Mouse (Mus musculus): Measurements from ENCODE around the gene Cenpb. TPM values are rescaled to one million over a fixed set of nuclear protein-coding genes. Genes with fewer than 3 reads are reported as not detected.
"Not testable (repeated sequence)": the region's sequence is repeated elsewhere in the genome, so short reads cannot be mapped to it uniquely, and the experiment has no call there.

The Cenpb gene
- 1 to 10 TPM; 2.1 to 2.5 TPM for polyA plus RNA-seq (2017; shearing (Covaris generic))

DNA sequence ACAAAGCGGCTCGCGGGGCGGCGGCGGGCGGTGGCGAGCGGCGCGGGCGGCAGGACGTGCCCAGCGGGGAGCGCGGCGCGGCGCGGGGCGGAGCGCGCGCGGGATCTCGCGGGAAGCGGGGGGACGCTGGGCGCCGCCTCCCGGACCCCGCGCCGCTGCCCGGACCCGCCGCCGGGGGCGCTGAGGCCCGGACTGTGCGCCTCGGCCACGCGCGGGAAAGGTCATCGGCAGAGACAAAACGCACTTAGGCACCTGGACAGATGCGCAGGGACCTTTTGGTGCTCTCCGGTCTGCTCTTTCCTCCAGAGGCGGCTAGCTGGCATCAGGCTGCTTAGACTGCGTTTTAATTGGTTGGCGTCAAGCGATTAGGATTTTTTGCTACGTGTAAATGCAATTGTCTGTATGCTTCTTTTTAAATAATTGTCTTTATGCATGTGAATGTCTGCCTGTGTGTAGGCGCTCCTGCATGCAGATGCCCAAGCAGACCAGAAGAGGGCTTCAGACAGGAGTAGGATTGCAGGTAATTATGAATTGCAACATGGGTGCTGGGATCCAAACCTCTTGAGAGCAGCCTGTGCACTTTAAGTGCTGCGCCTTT, at the start of gene Cenpb:
Gene Cenpb (minus strand): TSS at position 78 of the 598 bp plus-strand sequence.
- ATAC-seq = peak; percentile 81

DNA sequence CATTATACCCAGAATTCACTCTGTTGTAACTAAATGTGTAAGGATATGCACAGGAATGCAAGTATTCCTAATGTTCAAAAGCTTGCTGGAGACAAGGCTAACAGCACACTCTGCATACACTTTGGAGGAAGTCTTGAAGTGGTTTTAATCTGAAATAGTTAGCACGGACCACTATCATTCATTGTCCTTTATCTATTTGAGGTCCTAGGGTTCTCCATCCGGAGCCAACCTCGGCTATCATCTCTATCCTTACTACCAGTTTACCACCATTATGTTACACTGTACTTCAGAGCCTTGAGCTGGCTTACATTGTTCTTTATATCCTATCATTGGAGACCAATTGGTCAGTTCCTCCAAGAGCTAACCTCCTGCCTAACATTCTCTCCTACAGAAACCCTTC, 47.4 kb upstream of the Cenpb start:
- ATAC-seq = no peak

DNA sequence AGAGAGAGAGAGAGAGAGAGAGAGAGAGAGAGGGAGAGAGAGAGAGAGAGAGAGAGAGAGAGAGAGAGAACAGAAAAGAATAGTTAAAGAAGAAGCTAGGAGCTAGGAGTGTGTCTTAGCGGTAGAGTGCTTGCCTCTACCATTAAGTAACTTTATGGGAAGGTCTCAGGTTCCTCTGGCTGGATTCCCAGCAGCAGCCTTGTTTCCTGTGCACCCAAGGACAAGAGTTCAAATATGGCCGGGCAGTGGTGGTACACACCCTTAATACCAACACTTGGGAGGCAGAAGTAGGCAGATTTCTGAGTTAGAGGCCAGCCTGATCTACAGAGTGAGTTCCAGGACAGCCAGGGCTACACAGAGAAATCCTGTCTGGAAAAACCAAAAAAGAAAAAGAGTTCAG, 46.8 kb upstream of the Cenpb start:
- ATAC-seq = not testable (repeated sequence)

DNA sequence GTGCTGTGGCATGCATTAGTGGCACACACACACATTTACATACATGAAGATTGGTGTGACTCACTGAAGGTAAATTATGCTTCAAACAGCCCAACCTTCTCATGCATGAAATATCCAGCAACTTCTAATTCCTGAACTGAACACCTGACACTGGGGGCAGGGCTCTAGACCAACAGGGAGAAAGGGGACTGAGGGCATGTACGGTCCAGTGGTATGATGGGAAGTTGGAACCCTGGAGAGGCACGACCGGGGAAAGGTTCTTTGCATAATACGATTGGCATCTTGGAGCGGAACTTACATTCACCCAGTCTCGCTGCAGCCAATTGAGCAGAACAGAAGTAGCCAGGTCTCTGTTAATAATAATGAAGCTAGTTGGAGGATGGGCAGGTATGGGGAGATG, 45.3 kb upstream of the Cenpb start:
- no peak for ATAC-seq

DNA sequence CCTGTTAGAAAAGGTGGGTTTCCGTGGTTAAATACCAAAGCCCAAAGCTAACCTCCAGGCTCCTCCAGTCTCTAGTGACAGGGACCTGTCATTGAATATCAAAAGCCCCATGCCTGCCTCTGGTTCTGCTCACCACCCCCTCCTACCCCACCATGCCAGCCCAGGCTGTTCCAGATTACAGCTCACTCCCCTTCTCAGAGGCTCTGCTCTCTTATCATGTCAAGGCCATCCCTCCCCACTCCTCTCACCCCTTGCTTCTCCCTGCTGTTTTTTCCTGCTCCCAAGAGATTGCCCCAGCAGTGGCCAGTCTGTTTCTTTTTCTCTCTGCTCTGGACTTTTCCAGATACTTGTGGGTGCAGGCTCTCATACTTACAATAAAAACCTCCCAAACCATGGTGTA, 43.7 kb upstream of the Cenpb start:
- no peak for ATAC-seq

DNA sequence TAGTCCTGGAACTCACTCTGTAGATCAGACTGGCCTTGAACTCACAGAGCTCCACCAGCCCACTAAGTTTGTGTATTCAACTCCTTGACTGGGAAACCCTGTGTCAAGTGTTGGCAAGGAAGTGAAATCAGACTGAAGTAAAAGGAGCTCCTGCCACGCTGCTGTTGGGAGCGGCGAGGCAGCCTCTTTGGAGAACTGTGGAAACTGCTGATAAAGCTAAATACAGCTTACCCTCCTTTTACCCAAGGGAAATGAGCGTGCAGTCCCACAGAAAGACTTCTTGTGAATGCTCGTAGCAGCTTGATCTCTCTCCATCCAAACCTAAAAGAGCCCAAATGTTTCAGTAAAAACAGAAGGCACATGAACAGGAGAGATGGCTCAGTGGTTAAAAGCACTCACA, 42.7 kb upstream of the Cenpb start:
- no peak for ATAC-seq

DNA sequence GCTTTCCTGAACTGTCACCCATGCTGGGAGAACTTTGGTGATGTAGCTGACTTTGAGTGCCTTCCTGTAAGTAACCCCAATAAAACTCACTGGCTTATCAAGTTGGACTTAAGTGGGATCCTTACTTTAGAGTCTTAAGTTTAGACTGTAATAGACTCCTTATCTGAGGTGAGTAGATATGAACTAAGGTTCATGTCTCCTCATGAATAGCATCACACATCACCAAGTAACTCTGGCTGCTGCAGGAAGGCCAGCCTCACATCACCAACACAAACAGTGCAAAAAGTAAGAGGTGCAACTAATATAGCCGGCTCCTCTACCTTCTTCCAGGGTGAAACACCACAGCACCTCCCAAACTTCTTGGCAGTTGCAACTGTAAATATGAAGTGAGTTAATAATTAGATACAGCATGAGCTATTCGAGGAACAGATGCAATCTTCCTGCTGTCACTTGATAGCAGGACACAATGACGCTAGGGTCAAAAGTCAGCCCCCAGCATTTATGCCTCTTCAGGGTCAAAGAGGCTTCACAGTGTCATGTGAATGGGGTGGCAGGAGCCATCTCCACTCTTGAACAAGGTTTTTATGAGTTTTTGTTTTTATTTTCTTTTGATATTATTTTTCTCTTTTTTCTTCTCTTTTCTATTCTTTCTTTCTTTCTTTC, 42.1 kb upstream of the Cenpb start:
- no peak for ATAC-seq

DNA sequence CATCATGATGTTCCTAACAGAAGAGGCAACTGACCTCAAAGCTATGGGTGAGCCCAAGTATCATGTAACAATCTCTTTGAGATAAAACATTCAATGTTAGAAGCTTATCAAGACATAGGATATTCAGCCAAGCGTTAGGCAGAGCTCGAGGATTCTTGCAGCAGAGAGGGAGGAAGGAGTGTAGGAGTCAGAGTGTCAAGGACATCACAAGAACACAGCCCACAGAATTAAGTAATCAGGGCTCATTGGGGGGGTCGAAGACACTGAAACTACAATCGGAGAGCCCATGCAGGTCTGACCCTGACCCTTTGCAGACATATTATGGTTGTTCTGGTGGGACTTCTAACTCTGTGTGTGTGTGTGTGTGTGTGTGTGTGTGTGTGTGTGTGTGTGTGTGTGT, 40.2 kb upstream of the Cenpb start:
- no peak for ATAC-seq

DNA sequence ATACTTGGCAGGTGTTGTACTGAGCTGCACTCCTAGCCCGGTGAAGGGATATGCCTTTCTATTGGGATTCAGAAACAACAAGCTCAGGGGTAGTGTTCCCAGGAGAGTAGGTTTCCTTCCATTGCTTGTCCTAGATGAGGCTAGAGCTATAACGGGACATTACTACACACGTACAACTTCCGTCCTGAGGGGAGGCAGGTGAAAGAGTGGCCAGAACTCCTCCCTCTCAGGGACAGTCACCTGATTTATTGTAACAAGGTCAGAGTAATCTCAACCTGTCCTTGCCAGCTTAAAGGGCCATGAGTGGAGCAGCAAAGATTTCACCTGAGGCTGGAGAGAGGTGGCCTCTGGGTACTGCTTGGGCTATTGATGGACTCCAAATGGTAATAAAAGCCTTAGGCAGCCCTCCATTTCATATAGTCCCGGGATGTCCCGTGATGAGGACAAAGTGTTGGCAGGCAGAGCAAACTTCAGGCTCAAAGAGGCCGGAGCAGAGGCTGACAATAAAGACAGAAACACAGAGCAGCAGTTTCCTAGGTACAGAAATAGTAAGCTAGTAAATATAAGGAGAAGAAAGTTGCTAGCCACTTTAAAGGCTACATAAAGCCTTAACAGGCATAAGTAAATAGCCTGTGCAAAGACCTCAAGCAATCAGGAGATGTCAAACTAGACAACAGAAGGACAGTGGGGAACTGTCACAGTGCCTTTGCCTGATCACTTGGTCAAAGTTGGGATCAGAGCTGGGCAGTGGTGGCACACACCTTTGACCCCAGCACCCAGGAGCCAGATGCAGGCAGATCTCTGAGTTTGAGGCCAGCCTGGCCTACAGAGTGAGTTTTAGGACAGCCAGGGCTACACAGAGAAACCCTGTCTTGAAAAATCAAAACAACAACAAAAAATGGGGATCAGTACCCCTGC, 36.3 kb upstream of the Cenpb start:
- no peak for ATAC-seq

DNA sequence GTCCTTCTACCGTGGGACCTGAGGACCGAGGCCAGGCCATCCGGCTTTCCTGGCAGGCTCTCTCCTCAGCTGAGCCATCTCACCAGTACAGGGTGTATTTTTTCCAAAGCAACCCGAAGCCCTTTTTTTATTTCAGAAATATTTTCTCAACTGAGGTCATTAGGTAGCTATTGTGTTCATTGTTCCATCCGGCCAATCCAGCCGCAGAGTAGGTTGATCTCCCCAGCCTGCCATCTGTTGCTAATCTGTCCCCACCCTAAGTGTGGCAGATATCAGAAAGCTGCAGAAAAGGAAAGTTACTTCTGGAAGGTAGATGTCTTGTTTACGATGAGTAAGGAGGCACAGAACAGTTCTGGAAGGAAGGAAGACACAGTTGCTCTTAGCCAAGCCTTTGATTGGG, 33.9 kb upstream of the Cenpb start:
- no peak for ATAC-seq

DNA sequence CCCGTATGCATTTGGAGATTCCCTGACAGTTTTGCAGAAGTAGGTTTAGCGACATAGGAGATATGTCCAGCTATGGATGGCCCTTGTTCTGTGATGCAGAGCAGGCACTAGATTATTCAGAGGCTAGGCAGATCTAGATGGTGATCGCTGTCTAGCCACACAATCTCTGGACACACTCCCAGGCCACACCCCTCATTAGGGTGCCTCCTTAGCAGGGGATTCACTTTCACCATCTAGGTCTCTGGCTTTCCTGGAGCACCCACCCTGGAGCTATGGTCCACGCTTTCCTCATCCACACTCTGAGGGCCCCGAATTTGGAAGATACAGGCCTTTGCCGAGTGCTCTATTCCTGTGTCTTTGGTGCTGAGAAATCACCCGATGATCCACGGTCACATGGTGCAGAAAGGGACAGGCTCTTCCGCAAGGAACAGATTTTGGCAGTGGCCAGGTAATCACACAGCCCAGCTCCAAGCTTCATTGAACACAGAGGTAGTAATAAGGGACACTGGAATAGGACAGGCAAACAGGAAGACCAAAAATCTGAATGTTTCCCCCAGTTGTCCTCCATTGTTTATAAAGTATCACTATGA, 31.3 kb upstream of the Cenpb start:
- ATAC-seq = no peak

DNA sequence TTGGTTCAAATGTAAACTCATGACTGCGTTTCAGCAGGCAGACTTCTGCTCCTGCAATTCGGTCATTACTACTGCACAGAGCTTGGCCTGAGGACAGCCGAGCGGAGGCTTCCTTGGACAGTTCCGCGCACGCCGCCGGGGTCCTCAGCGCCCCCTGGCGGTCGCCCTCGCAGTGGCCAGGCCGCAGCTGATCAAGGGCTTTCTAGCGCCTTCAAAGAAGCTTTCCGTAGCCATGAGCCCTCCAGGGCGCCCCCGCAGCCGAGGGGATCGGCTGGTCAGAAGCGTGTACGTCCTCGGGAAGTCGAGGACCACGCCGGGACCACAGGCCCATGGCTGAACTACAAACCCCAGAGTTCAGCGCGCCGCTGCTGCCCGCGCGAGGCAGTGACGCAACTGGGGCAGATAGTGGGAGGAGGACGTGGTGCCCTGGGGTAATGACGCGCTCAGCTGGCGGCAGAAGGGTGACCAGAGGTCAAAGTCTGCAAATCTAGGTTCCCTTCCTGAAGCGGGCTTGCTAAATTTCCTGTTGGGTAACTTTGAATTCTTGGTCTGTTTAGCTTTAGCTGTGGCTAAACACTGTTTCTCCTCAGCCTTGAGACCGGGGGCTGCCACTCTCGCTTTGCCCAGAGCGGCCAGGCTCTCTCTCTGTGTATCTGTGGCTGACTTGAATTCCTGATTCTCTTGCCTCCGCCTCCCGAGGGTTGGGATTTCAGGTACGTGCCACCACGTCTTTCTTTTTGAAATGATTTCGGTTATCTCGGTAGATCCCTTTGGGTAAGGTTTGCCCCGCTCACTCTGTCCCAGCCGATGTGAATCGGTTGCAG, 30.3 kb upstream of the Cenpb start:
- ATAC-seq = peak; percentile 98

DNA sequence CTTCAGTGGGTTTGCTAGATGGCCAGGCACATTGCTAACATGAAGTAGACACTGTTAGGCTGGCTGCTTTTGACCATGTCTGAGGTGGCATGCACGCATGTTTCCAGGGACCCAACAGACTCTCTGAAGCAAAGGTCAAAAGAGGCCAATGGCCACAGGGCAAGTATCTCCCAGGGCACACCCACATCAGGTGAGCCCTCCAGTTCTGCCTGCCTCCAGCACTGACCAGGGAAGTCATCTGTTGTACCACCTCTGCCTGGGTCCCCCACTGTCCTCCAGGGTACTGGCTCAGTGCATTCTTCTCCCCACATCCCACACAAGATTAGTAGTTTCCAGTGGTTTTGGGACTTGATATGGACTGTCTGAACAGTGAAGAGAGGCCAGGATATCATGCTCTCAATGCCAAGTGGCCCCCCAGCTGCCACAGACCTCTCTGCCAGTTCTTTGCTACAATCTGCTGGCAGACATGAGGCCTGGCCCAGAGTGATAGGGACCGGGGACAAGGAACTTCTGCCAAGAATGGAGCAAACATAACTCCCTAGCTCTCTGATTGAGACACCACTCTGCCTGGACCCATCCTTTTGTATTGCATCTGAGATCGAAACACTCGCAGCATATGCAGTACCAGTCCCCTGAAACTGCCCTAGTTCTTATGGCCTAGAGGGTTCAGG, 29.4 kb upstream of the Cenpb start:
- no peak for ATAC-seq

DNA sequence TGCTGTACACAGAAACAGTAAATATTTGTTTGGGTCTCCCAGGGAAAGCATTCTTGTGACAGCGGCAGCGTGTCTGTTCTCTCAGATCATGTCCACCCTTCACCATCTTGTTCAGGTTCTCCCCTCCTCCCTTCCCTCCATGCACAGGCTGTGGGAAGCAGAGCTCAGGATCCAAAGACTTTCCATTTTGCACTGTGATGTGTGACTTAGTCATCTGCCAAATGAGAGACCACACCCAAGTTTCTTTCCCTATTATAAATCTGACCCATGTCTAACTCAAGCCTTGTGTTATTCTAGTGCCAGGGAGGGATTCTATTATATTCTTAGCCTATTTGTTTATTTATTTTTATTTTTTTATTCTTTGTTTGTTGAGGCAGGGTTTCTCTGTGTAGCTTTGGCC, 28.5 kb upstream of the Cenpb start:
- no peak for ATAC-seq

DNA sequence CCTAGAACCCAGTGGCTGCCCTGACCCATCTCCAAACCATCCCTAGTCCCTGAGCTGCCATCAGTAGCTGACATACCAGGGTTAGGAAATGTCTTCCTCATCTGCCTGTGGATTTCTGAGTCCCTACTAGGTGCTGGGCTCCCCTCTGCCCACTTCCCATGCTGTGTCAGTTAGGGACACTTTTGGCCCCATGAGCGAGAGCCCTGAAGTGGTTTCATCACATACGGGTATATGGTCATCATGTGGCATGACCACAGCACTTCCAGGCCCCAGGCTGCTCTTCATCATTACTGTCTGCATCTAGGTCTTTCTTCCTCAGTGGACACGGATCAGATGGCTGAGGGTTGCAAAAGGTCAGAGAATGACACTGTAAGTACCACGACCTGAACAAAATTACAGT, 26.9 kb upstream of the Cenpb start, which contains the start of gene Ap5s1:
Gene Ap5s1 (plus strand): TSS at position 301 of the 400 bp plus-strand sequence.
- no peak for ATAC-seq

DNA sequence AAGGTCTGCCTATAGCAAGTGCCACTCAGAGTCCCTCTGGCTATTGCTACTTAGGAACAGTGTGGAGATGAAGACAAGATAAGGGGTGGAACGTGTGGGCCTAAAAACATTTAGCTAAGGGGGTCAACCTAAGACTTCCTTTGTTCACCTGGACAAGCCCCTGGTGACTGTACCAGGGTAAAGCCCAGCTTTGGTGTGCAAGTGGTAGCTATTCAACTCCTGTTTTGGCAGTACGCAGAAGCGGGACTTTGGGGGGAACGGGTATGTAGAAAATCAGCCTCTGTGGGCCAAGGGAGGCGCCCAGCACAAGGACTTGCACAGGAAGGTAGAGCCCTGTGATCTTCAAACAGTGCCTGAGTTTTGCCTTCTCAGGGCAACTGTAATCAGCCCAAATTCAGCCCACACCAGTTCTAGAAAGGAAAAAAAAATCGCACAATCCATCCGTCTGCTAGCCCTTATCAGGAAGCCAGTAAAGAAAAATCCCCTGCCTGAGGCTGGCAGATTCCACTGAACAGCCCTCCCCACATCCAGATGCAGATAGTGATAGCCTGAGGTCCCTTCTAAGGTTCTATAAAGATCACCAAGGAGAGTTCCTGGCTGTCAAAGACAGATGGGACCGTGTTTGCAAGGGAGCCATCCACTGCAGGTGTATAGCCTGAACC, 25.8 kb upstream of the Cenpb start:
- no peak for ATAC-seq

DNA sequence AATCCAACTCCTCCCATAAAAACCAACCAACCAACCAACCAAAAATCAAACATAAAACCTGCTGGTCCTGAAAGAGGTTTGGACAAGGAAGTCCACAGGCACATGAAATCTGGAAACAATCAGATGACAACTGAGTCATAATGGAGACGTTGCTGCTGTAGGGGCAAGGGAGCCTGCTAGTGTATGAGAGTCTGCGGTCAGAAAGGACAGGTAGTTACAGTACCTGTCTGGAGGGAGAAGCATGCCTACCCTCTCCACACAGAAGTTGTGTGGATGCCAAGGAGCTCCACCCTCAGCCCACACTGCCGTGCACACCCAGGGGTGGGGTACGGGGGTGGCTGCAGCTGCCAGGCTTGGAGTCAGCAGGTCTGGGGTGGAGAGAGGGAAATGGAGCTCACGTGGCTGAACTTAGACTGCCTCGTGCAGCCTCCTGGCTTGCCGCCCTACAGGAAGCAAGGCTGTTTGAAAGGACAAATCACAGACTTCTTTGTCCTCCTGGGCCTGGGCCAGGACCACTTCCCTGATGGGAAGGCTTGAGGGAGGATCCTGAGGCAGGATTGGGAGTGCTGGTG, 24.6 kb upstream of the Cenpb start:
- peak; percentile 39 for ATAC-seq

DNA sequence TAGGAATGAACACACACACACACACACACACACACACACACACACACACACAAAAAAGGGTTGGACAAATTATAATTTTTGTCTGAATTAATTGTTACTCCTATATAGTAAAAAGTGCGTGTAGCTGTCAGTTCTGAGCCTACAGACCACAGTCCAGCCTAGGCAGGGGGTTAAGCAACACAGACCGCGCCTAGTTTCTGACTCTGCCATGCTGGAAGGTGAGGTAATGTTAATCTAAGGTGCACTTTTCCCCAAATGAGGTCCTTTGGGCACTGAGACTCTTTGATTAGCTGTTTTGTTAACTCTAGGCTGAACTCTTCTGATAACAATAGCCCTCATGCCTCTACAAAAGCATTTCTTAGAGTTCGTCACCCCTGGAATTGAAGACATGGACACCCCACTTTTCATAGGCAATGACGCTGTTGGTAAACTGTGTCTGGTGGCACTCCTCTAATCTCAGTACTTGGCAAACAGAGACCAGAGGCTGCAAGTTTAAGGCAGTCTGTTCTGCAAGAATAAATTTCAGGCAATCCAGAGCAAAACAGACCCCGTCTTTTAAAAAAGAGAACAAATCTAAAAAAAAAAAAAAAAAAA, 24.0 kb upstream of the Cenpb start:
- ATAC-seq = no peak

DNA sequence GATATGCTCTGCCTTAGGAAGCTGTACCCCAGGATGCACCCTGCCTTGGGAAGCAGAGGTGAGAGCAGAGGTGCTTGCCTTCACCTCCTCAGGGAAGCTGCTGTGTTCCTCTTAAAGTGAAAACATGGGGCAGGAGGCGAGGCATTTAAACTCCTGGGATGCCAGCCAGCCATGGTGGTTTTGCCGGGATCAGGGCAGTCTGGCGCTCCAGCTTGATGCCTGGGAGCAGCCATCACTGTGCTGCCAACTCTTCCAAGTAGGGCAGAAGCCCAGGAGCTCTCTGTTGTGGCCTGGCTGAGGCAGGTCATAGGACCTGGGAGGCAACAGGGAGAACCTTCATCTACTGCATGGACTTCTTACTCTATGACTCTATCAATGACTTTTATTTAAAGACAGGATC, 21.4 kb upstream of the Cenpb start:
- ATAC-seq = no peak

DNA sequence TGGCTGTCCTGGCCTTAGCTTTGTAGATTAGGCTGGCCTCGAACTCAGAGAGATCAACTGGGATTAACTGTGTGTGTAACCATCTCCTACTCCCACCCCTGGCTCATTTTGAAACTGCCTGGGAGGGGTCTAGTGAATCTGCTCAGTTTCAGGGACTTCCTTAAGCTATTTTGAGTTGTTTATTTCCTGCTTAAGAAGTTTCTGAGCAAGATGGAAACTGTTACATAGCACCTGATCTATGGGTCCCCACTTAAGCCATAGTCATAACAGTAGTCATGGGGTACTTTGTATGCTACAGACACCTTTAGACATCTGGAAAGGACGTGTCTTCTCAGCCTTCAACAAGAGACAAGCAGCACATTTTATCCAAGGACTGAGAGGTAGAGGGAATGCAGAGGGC, 20.8 kb upstream of the Cenpb start:
- ATAC-seq = no peak

Measured in CD4-positive, CD25-positive, alpha-beta regulatory T cell, adult 4 months (primary cell).